Mouse (Mus musculus) CH12.LX (cell line): ENCODE measurements around the gene Ankle1.

ENCODE experiments used
- CTCF ChIP-seq, 2 experiments: IDR thresholded peaks in 1 of 2; conservative IDR thresholded peaks in 1 of 2; 2 replicates each; pipeline ENCODE4 v1.5.1; 2011 to 2012; ENCODE audit warnings: low read depth in 2 of 2, low read length in 2 of 2, improper control_type of control experiment in 1 of 2, inconsistent platforms in 1 of 2, mild to moderate bottlenecking in 1 of 2, moderate library complexity in 1 of 2
- EP300 ChIP-seq: IDR thresholded peaks from 2 replicates; pipeline ENCODE4 v1.6.1; 2011; ENCODE audit warnings: low read length, improper control_type of control experiment
- HCFC1 ChIP-seq: IDR thresholded peaks from 2 replicates; pipeline ENCODE4 v1.6.1; 2012; ENCODE audit warnings: low read depth, mild to moderate bottlenecking, inconsistent platforms, low read length, improper control_type of control experiment
- KAT2A ChIP-seq: IDR thresholded peaks from 2 replicates; pipeline ENCODE4 v1.6.1; 2012; ENCODE audit warnings: low read length, improper control_type of control experiment, inconsistent platforms; ENCODE audit not compliant: insufficient replicate concordance
- POLR2A ChIP-seq: IDR thresholded peaks from 2 replicates; pipeline ENCODE4 v1.6.1; 2011; ENCODE audit warnings: low read depth, mild to moderate bottlenecking, improper control_type of control experiment, low read length
- RCOR1 ChIP-seq: conservative IDR thresholded peaks from 2 replicates; pipeline ENCODE4 v1.6.1; 2012; ENCODE audit warnings: low read depth, mild to moderate bottlenecking, inconsistent platforms, low read length, improper control_type of control experiment
- TCF12 ChIP-seq: IDR thresholded peaks from 2 replicates; pipeline ENCODE4 v1.6.1; 2014; ENCODE audit warnings: low read depth, mild to moderate bottlenecking, inconsistent platforms, low read length, improper control_type of control experiment

DNA sequence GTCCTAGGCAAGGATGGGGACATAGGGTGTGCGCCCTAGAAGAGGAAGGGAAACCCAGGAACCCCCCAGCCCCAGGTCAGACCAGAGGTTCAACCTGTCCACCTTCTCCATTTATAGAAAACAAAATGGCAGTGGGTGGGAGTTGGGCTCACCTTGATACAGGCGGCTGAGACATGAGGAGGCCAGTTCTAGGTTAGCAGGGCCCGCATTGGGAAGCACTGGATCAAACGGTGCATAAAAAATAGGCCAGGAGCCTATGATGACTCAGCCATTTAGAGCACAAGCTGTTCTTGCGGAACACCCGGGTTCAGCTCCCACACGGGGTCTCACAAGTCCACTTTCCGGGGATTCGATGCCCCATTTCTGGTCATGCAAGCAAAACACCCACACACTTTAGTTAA is 859 bp upstream of the Ankle1 start:
- TF ChIP-seq EP300 (no peak), CTCF (conservative IDR thresholded peaks at IDR 0.05 in 1 of 2, IDR thresholded peaks at IDR 0.05 in 1 of 2; ENCODE audit: low read depth in 2 of 2, low read length in 2 of 2) (no peak), POLR2A (no peak), TCF12 (no peak), HCFC1 (no peak), RCOR1 (no peak), KAT2A (no peak)
